Mouse (Mus musculus) frontal cortex, postnatal 14 days (tissue): Measurements from ENCODE around the gene Rasa2.
"Not testable (repeated sequence)": the region's sequence is repeated elsewhere in the genome, so short reads cannot be mapped to it uniquely, and the experiment has no call there.

ENCODE experiments used
- DNase-seq, 2 experiments: peaks; one replicate each; pipeline ENCODE4 v3.0.0; 2022; ENCODE audit warnings: low spot score in 2 of 2

The Rasa2 gene

GRCm38 (mm10) chr9:96529961-96530673 is 101.3 kb downstream of the Rasa2 start:
- no peak for DNase-seq

- no peak for DNase-seq
Observed at GRCm38 (mm10) chr9:96526011-96526410, 105.4 kb downstream of the Rasa2 start.

- no peak for DNase-seq
Observed at GRCm38 (mm10) chr9:96524972-96525506, 106.4 kb downstream of the Rasa2 start, which contains the start of gene Gm28729. Gene Gm28729 (minus strand): TSS chr9:96525264.

GRCm38 (mm10) chr9:96523148-96523547 is 108.3 kb downstream of the Rasa2 start:
- DNase-seq, result no peak

- DNase-seq, result not testable (repeated sequence)
Observed at GRCm38 (mm10) chr9:96521574-96521973, 109.8 kb downstream of the Rasa2 start.

GRCm38 (mm10) chr9:96517429-96517828 is 114.0 kb downstream of the Rasa2 start:
- DNase-seq, result no peak

GRCm38 (mm10) chr9:96516806-96517205 is 114.6 kb downstream of the Rasa2 start:
- no peak for DNase-seq

- DNase-seq, result no peak
Observed at GRCm38 (mm10) chr9:96515737-96516136, 115.7 kb downstream of the Rasa2 start.

GRCm38 (mm10) chr9:96514278-96514677 is 117.1 kb downstream of the Rasa2 start:
- DNase-seq, result no peak

GRCm38 (mm10) chr9:96506011-96506498 is 125.4 kb downstream of the Rasa2 start:
- peak in 1 of 2 experiments; percentile 15 for DNase-seq

- no peak for DNase-seq
Observed at GRCm38 (mm10) chr9:96505156-96505555, 126.3 kb downstream of the Rasa2 start.

- no peak for DNase-seq
Observed at GRCm38 (mm10) chr9:96504116-96504895, 127.1 kb downstream of the Rasa2 start.

GRCm38 (mm10) chr9:96502856-96503610 is 128.4 kb downstream of the Rasa2 start:
- no peak for DNase-seq

GRCm38 (mm10) chr9:96501217-96501616 is 130.2 kb downstream of the Rasa2 start:
- no peak for DNase-seq

GRCm38 (mm10) chr9:96493212-96493611 is 138.2 kb downstream of the Rasa2 start:
- DNase-seq, result no peak

GRCm38 (mm10) chr9:96491810-96492209 is 139.6 kb downstream of the Rasa2 start:
- no peak for DNase-seq
